Mouse (Mus musculus): ENCODE measurements around the gene Fgfr2.
A peak's percentile ranks its signal among the peaks of the same experiment; 100 is the strongest.

Fgfr2 gene

DNA sequence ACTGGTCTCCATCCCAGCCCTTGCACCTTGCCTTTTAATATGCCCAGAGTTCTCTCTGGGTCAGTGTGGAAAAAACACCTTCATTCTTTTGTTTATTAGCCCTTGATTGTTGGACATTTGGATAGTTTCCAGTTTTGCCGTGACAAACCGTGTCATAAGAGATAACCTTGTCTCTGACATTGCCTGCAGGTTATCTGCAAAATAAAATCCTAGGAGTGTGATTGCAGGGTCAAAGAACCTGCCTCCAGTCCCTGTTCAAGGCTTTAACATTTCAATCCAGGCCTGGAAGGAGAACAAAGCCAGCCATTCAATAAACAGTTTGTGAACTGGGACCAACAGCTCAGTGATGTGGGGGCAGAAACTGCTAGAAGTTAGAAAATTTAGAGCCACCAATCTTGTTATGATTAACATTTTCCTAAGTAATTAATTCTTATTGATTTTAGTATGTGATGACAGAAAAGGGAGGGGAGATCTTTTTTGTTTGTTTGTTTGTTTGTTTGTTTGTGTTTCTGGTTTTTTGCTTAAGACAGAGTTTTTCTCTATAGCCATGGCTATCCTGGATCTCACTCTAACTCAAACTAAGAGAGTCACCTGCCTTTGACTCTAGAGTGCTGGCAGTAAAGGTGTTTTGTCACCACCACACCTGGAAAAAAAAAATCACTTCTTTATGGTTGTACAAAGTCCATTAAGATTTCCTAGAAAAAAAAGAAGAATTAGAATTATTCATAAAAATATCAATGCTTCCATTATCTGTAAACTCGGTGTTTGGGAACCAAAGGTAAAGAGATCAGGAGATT lies 537.3 kb downstream of the Fgfr2 start:
- no peak for DNase-seq (ENCODE audit: low read depth, low spot score)

DNA sequence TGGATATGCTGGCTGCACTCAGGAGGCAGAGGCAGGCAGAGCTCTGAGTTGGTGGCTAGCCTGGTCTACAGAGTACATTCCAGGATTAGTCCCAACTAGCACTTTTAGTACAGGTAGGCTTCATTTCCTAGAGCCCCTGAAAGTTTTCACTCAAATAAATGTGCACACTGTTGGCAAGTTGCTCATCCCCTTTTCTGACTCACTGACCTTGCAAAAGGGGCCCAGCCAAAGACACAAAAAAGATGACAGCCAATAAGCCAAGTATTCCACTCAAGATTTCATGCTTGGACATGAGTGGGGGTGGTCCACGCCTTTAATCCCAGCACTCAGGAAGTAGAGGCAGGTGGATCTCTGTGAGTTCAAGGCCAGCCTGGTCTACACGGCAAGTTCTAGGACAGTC lies 541.7 kb downstream of the Fgfr2 start:
- DNase-seq (ENCODE audit: low read depth, low spot score), result no peak

DNA sequence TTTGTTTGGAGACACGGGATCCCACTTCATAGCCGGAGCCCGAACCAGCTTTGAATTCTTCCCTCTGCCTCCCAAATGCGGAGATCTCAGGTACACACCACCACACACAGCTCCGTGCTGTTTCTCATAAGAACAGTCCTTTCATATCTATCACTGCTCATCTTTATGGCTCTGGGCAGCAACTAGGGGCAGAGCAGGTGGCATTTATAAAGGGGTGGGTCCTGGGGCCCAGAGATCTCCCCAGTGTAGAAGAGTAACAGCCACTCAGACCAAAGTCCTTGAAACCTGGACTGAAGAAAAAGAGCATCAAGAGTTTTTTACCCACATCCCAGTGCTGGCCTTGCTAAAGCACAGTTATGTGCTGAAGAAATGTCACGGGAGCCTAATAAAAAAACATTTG lies 542.6 kb downstream of the Fgfr2 start:
- no peak for DNase-seq (ENCODE audit: low read depth, low spot score)

DNA sequence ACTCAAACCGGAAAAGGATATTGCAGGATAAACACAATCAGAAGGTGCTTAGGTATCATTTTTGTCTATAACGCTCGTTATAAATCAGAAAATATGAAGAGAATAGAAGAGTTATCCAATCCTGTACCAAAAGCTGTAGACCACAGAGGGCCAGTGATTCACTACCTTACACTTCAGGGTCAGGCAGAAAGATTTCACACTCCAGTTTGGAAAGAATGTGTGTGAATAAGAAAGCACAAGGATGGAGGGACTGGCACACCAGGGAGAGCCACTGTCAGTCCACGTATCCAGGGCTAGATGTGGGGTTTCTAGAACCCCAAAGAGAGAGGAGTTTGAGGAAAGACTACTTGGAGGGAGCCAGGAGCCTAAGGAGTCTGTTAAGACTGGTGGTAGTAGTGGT lies 546.3 kb downstream of the Fgfr2 start:
- no peak for DNase-seq (ENCODE audit: low read depth, low spot score)

DNA sequence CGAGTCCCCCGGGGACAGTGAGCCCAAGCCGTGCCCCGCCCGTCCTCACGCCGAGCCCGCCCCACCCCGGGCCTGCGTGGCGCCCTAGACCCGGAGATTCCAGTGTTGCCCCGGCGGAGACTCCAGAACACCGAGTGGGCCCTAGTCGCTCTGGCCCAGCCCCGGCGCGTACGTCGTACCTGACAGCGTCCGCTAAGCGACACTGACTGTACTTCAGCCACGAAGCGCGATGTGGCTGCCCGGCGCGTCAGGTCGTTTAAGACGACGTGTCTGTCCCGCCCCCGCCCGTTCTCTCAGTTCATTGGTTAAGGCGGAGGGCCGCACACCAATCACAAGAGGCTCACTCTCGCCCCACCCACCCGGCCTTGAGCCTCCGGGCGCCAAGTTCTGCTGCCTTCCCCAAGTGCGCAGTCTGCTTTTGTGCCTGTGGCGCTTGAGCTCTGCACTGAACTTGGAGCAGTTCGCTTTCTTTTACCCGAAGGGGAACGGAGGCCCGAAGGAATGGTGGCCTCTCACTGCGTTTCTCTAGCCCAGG lies 547.0 kb downstream of the Fgfr2 start, which contains the start of gene Oat:
Gene Oat (minus strand): TSS at position 283 of the 535 bp plus-strand sequence.
- peak; percentile 95 for DNase-seq (ENCODE audit: low read depth, low spot score)

DNA sequence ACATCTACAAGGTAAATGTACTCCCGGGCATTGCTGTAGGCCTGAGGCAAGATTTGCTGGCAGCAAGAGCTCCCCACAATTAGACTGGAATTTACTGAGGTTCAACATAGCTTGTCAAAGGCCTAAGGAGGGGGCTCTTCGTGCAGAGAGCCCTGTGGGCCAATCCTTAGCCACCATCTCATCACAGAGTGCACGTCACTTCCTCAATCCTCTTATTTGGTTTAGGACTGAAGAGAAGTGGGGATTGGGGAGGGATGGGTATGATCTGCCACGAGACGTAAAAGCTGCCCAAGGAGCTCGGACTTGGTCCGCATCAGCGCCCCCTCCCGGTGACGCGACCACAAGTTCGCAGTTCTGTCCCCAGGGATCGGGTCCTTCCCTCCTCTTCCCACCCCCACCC lies 547.5 kb downstream of the Fgfr2 start:
- peak; percentile 88 for DNase-seq (ENCODE audit: low read depth, low spot score)

DNA sequence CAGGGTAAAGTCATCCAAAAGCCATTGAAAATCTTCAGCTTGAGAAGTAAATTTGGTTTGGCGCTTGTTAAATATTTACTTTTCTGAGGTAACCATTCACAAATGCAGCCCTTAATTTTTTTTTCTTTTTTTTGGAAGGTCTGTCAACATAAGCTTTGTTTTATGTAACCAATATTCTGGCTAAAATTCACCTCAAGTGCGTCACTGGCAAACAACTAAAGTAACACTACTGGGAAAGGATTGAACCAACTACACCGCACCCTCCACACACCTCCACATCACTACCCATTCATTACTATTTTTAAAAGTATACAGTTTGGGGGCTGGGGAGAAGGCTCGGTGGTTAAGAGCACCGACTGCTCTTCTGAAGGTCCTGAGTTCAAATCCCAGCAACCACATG lies 548.5 kb downstream of the Fgfr2 start:
- DNase-seq (ENCODE audit: low read depth, low spot score), result no peak

DNA sequence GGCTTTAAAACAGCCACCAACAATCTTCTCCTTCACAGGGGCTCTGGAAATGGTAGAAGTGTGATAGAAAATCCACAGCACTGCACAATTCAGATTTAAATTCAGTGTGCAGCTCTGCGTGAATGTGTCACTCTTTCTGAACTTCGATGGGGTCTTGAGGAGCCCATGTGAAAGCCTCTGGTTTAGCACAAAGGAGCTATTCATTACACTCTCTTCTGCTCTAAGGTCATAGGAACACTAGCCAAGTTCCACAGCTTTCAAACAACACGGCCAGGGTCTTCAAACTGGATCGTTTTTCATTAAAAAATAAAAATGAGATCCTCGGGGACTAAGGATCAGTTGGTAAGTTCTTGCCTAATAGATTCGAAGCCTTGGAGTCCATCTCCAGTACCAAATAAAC lies 549.9 kb downstream of the Fgfr2 start:
- DNase-seq (ENCODE audit: low read depth, low spot score), result no peak

DNA sequence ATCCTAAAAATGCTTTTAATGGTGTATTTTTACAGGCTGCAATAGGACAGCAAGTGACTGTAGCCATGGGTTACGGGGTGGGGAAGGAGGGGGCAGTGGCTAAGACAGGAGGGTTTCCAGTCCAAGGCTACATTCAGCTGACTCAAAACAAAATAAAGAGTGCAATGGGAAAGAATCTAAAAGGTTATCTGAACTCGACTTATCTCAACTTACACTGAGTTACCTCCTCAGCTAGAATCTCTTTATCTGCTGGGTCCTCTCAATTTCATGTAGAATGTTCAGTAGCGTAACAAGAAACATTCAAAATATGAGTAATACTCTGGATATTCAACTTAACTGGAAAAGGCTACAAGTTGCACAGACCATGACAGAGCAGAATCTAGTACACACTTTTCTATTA lies 550.4 kb downstream of the Fgfr2 start:
- DNase-seq (ENCODE audit: low read depth, low spot score), result no peak

DNA sequence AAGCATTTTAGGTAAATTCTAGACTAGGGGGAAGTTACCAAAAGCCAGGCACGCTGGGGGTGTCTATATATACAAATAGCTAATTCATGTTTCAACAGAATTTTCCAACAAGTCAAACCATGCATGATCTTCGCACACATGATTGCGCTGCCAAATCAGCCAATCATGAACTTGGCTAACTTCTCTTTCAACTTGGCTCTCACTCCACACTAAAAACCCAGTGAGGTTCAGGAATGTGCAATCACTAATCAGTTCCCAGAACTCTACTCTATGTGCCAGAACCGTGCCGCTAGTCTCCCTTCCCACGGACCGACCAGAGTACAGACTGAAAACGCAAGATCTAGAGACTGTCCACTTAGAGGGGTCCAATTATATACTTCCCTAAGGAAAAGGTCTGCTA lies 551.7 kb downstream of the Fgfr2 start:
- no peak for DNase-seq (ENCODE audit: low read depth, low spot score)

DNA sequence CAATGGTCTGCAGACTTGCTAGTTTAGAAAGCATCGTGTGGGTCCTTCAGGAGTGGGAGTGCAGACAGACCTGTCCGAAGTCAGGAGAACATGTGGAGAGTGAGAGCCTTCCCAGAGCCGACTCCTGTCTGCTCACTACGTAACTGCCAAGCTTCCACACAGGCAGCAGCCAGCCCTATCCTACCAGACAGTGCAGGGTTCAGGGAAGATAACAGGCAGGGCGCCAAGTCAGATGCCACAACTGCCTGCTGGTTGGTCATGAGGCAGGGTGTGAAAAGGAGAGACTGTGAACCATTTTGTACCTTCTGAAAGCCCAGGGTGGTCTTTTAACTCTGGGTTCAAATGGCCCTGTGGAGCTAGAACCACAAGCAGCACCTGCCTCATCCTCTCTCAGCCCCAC lies 553.1 kb downstream of the Fgfr2 start:
- no peak for DNase-seq (ENCODE audit: low read depth, low spot score)

DNA sequence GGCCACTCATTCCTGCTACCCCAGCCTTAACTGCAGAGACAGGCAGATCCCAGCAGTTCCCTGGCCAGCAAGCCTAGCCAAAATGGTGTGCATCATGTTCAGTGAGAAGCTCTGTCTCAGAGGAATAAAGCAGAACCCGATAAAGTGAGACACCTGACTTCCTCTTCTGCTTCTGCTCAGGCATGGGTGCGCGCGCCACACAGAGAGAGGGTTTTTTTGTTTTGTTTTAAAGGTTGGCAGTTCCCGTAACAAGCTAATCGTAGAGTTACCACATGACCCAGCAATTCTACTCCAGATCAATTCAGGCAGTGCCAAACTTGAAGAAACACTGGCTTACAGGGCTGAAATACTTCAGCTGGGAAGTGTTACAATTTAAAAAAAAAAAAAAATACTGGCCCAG lies 554.3 kb downstream of the Fgfr2 start:
- DNase-seq (ENCODE audit: low read depth, low spot score), result no peak

DNA sequence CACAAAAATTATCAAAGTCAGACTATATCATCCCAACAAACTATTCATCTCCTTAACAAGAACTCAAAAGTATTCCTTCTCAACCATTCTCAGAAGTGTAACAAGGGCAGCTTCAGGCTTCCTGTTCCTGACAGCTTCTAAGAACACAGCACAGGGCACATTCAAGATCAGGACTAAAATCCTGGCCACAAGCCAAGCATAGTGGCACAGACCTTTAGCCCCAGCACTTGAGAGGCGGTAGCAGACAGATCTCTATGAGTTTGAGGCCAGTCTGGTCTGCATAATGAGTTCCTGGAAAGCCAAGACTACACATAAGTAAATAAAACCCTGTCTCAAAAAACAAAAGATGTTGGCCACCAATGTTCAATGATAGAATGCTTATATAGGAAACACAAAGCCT lies 557.3 kb downstream of the Fgfr2 start:
- DNase-seq (ENCODE audit: low read depth, low spot score), result no peak

DNA sequence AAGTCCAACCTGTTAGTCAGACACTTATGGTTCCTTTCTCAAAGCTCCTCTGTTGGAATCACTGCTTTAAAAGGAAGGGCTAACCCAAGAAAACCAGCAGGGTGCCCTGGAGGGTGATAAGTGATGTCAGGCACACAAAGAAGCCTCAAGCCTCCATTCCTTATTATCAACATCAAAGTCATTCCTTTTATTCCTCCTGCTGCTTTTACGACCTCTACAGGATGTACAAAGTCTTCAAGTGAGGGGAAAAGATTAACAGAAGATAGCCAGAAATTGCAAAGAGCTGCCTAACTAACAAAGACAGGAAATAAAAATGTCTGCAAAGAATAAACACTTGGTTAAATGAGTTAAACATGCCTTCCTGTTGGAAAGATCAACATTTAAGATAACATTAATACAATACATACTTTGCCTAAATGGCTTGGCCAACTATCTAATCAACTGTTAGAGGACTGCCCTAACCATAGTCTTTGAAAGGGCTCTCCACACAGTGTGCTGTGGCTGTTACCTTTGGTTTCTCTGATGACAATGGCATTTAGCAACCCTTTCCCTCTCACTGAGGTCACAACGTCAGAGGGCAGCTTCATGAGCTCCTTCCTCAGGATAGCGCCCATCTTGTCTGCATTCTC lies 563.9 kb downstream of the Fgfr2 start:
- DNase-seq (ENCODE audit: low read depth, low spot score), result no peak

DNA sequence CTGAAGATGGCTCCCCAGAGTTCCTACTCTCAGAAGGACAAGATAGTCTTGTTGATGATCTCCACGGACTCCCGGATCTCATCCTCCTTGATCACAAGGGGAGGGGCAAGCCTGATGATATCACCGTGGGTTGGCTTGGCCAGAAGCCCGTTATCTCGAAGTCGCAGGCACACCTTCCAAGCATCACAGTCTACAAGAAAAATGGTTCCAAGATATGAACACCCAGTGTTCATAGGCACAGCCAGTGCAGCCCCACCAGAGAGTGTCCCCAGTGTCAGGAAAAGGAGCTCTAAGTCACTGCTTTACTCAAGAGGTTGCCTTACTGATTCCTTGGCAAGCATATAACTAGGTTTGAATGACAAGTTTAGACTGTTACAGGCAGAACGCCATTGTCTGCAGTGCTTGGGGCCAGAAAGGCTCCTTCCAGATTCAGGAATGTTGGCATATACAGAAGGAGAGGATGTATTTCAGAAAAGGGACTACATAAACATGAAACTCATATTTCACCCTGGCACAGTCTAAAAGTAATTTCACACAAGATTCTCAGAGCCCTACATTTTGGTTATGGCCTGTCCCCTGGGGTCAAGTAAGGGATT lies 564.9 kb downstream of the Fgfr2 start:
- DNase-seq (ENCODE audit: low read depth, low spot score), result no peak

DNA sequence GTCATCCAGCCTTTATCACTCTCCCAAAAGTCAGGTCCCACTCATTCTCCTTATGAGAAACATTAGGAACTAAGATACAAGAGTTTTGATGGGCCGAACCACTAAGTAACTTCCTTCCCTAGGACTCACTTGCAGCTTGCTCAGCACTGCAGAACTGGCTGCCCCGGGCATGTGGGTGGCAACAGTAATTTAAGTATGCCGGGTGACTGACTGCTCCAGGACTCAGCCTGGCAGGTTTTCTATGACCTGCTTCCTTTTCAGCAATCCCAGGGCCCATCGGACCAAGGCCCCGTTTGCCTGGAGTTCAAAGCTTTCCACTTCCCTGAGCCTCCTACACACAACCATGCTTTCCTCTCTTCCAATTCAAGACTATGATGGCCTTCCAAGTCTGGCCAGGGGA lies 566.6 kb downstream of the Fgfr2 start:
- no peak for DNase-seq (ENCODE audit: low read depth, low spot score)

DNA sequence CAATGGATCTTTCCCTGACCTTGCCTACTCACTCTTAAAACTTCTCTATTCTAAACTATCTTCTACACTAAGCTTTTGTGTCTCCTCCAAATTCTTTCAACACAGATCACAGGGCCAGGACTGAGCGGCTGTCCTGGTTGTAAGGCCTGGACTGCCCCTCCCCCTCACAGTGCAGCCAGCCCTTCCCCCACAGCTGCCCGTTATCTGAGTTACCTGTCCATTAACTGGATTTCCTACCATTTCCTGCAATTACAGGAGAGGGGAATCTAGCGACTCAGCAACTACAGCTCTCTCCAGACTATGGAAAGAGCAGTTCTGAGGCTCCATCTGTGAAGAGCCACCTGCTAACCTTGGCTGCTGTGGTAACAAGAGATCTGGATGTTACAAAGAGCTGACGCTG lies 567.2 kb downstream of the Fgfr2 start:
- no peak for DNase-seq (ENCODE audit: low read depth, low spot score)

DNA sequence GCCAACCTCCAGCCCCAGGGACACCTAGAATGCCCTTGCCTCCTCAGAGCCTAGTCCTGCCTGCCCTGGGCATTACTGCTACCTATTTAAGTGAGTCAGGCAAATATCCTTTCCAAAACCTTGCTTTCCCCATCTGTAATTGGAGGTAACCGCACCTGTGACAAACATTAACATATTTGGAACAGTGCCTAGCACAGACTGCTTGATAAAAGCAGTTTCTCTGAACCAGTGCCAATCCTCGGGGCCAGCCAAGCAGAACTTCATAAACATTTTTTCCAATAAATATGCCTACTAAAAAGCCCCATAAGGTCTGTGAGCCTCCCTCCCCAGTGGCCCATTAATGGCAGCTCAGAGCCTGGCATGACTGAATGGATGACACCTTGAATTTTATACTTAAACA lies 569.1 kb downstream of the Fgfr2 start:
- DNase-seq (ENCODE audit: low read depth, low spot score), result no peak

DNA sequence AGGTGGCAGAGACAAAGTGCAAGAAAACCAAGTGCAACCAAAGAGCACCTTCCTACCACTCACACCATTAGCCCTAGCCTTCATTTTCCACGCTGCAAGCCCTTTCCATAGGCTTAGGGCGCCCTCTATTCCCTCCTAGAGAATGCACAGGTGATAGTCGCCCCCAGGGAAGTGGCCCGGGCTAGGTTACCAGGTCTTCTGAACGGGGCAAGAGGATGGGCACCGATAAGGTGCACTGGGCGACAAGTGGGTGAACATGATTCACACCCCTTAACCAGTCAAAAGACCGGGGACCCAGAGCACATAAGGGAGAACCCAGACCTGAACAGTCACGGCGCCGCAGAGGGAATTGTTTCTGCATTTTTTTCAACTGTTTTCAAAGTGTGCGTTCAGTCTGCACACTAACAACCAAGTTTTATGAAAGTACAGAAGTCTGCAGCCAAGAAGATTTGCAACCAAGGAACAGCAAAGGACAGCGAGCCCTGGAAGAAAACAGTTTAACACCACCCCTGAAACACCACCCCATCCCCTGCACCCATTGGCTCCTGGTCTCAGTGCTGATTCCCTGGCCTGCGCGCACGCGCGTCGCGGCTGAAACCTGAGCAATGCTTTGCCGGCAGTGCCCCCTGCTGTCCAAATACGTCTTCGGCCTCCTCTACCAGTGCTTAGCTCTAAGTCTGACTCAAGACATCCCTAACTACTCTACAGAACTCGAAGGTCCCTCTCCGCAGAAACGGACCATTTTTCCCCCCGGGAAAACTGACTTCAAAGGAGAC lies 571.6 kb downstream of the Fgfr2 start:
- peak; percentile 96 for DNase-seq (ENCODE audit: low read depth, low spot score)

DNA sequence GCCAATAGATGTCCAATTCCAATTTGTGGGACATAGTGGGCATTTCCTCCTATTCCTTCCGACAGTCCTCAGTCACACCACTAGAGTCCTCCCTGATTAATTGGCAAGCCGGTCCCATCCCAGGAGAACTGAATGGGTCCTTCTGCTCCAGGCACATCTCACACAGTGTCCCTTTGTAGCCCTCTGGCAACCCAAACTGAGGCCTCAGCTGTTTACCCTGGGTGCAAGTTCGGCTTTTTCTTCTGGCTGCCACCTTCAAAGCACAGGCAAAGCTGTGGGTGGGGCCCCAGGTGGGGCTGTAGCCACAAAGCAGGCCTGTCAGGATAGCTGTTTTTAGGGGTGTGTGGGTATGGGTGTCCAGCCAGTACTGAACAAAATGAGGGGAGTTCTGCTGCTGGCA lies 576.0 kb downstream of the Fgfr2 start:
- no peak for DNase-seq (ENCODE audit: low read depth, low spot score)

DNA sequence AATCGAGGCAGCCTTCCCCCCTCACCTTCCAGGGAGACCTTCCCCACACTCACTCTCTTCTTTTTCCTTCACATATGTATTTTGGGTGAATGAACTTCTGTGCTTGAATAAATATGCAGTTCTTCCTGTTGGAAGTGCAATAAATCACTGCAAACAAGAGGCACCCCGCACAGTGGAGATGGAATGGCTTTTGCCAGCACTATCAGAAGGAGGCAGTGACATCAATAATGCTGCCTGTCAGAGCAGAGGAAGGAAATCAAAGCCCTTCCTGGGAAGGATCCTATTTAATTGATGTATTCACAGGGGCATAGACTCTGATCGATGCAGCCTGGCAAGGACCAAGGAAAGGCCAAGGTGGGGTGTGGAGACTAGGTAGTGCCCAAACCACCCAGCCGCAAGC lies 580.7 kb downstream of the Fgfr2 start:
- DNase-seq (ENCODE audit: low read depth, low spot score), result no peak

DNA sequence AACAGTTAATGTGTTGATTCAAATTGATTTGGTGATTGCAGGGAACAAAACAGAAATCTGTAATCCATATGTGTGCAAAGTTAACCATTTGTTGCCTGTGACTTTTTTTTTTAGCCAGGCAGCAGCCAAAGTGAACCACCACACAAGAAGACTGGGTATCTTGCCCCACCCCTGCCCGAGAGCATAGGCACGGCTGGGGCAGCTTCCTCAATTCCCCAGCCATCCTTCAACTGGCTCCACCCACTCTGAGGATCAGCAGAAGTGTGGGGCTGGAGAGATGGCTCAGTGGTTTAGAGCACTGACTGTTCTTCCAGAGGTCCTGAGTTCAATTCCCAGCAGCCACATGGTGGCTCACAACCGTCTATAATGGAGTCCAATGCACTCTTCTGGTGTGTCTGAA lies 581.6 kb downstream of the Fgfr2 start:
- no peak for DNase-seq (ENCODE audit: low read depth, low spot score)
